Mouse (Mus musculus) liver, adult 2 months (tissue): ENCODE data around the gene Uqcc2. TPM values are rescaled to one million over a fixed set of nuclear protein-coding genes. Genes with fewer than 3 reads are reported as not detected.

Experiments
- DNase-seq: peaks from one replicate; pipeline ENCODE4 v3.0.0-alpha.2; 2011; ENCODE audit warnings: low read depth, low spot score; ENCODE audit errors: extremely low read depth
- H3K27ac ChIP-seq: fragments of 200-500 bp; replicated peaks from 2 replicates; pipeline ENCODE4 v1.5.1; 2012; ENCODE audit warnings: low read depth, mild to moderate bottlenecking, control low read depth, inconsistent platforms, low read length; ENCODE audit not compliant: insufficient read depth
- H3K27me3 ChIP-seq: fragments of 200-500 bp; 2 replicates; pipeline ENCODE4 v1.6.1; 2012; ENCODE audit warnings: mild to moderate bottlenecking, moderate library complexity, low read length, inconsistent platforms; ENCODE audit not compliant: control insufficient read depth, insufficient read depth
- H3K36me3 ChIP-seq: fragments of 200-500 bp; 2 replicates; pipeline ENCODE4 v1.6.1; 2012; ENCODE audit warnings: low read length, inconsistent platforms; ENCODE audit not compliant: control insufficient read depth, insufficient read depth
- H3K4me1 ChIP-seq: fragments of 200-500 bp; 2 replicates; pipeline ENCODE4 v1.6.1; 2011; ENCODE audit warnings: low read length; ENCODE audit not compliant: control insufficient read depth, insufficient read depth
- H3K4me3 ChIP-seq: fragments of 200-500 bp; 2 replicates; pipeline ENCODE4 v1.5.1; 2011; ENCODE audit warnings: low read depth, mild to moderate bottlenecking, control low read depth, low read length, moderate library complexity; ENCODE audit not compliant: insufficient read depth
- H3K79me2 ChIP-seq: fragments of 200-500 bp; 2 replicates; pipeline ENCODE4 v1.6.1; 2012; ENCODE audit warnings: inconsistent platforms, mild to moderate bottlenecking, low read length, moderate library complexity; ENCODE audit not compliant: control insufficient read depth, insufficient read depth
- H3K9ac ChIP-seq: fragments of 200-500 bp; 2 replicates; pipeline ENCODE4 v1.6.1; 2012; ENCODE audit warnings: low read depth, mild to moderate bottlenecking, control low read depth, inconsistent platforms, low read length
- CTCF ChIP-seq: fragments of 200-500 bp; IDR thresholded peaks from 2 replicates; pipeline ENCODE4 v1.5.1; 2011; ENCODE audit warnings: low read depth, low read length, control low read depth
- POLR2A ChIP-seq: fragments of 200-500 bp; IDR thresholded peaks from 2 replicates; pipeline ENCODE4 v1.6.1; 2011; ENCODE audit warnings: low read length, control low read depth; ENCODE audit not compliant: insufficient read depth; ENCODE audit errors: extremely low read depth
- WGBS: fragments of 180-500 bp; shearing (Covaris S2); methylation state at CpG from one replicate; pipeline ENCODE4 v1.1.7; 2018; 5-methylcytosine and 5-hydroxymethylcytosine counted together
- polyA plus RNA-seq: library from polyadenylated mRNA; depleted of rRNA; stranded (reverse); fragments of >200 nt; gene quantifications from 2 replicates; pipeline ENCODE4 v1.2.3, GENCODE M21; 2012
- total RNA-seq: library from RNA; depleted of rRNA; stranded (reverse); fragments of >200 nt; gene quantifications from 2 replicates; pipeline ENCODE4 v1.2.3, GENCODE M21; 2014

Uqcc2 gene
- total and polyA plus RNA-seq, 2 experiments = 78.9 to 135 TPM

- no peaks in the 10 kb centered on the region for H3K36me3 ChIP-seq
- H3K27ac ChIP-seq = no peak overlapping the region
- no peaks in the 10 kb centered on the region for H3K79me2 ChIP-seq
- no peak overlapping the region for H3K4me3 ChIP-seq
- TF ChIP-seq POLR2A (no peak), CTCF (no peak)
- no peak for DNase-seq
- H3K4me1 ChIP-seq = no peaks in the 10 kb centered on the region
- no peak overlapping the region for H3K9ac ChIP-seq
- 75% methylated on average over 9 of the region's 9 CpGs for WGBS
- H3K27me3 ChIP-seq = no peaks in the 10 kb centered on the region
Measured at GRCm38 (mm10) chr17:27140262-27140661, 6.5 kb upstream of the Uqcc2 start.

- TF ChIP-seq CTCF = no peak
- no peak for TF ChIP-seq POLR2A
- WGBS = 73% methylated on average over 7 of the region's 7 CpGs
Measured at GRCm38 (mm10) chr17:27139304-27139703, 5.6 kb upstream of the Uqcc2 start.

GRCm38 (mm10) chr17:27138396-27138795 is 4.7 kb upstream of the Uqcc2 start:
- peaks cover 3% of the 10 kb centered on the region for H3K4me1 ChIP-seq
- TF ChIP-seq CTCF (no peak), POLR2A (no peak)
- H3K4me3 ChIP-seq = no peak overlapping the region
- H3K79me2 ChIP-seq = peaks cover 2% of the 10 kb centered on the region
- WGBS = 88% methylated on average over 9 of the region's 9 CpGs
- H3K27ac ChIP-seq = no peak overlapping the region
- H3K27me3 ChIP-seq = no peaks in the 10 kb centered on the region
- no peak for DNase-seq
- H3K36me3 ChIP-seq = no peaks in the 10 kb centered on the region
- no peak overlapping the region for H3K9ac ChIP-seq

More at GRCm38 (mm10) chr17:27139304-27139703, 5.6 kb upstream of the Uqcc2 start:
- no peak for DNase-seq
- Histone ChIP-seq H3K27ac (no peak overlapping the region), H3K36me3 (no peaks in the 10 kb centered on the region), H3K9ac (no peak overlapping the region), H3K4me3 (no peak overlapping the region), H3K79me2 (no peaks in the 10 kb centered on the region), H3K27me3 (no peaks in the 10 kb centered on the region), H3K4me1 (no peaks in the 10 kb centered on the region)

- Histone ChIP-seq H3K27me3 (no peaks in the 10 kb centered on the region), H3K9ac (no peak overlapping the region), H3K4me1 (peaks cover 6% of the 10 kb centered on the region), H3K4me3 (no peak overlapping the region), H3K79me2 (peaks cover 12% of the 10 kb centered on the region), H3K27ac (no peak overlapping the region), H3K36me3 (no peaks in the 10 kb centered on the region)
- TF ChIP-seq CTCF (no peak), POLR2A (no peak)
- no peak for DNase-seq
- 33% methylated on average over 3 of the region's 3 CpGs for WGBS
Measured at GRCm38 (mm10) chr17:27134715-27135114, 999 bp upstream of the Uqcc2 start.

GRCm38 (mm10) chr17:27134187-27134586 is 471 bp upstream of the Uqcc2 start:
- Histone ChIP-seq H3K36me3 (no peaks in the 10 kb centered on the region), H3K27ac (no peak overlapping the region), H3K79me2 (peaks cover 15% of the 10 kb centered on the region), H3K27me3 (no peaks in the 10 kb centered on the region), H3K4me1 (peaks cover 6% of the 10 kb centered on the region), H3K9ac (peak overlapping the region; percentile 23; the same call in 1 of the 2 replicates), H3K4me3 (peak overlapping the region; percentile 91)
- DNase-seq = no peak
- whole genome bisulfite sequencing = 22% methylated on average over 9 of the region's 9 CpGs
- no peak for TF ChIP-seq POLR2A
- no peak for TF ChIP-seq CTCF

- Histone ChIP-seq H3K27ac (no peak overlapping the region), H3K36me3 (no peaks in the 10 kb centered on the region), H3K4me3 (no peak overlapping the region), H3K79me2 (peaks cover 19% of the 10 kb centered on the region), H3K4me1 (peaks cover 6% of the 10 kb centered on the region), H3K9ac (no peak overlapping the region), H3K27me3 (no peaks in the 10 kb centered on the region)
- peak; percentile 26 for DNase-seq
- WGBS = 75% methylated on average over 10 of the region's 10 CpGs
- TF ChIP-seq POLR2A = no peak
- TF ChIP-seq CTCF = no peak
Measured at GRCm38 (mm10) chr17:27132238-27132637, 1.5 kb downstream of the Uqcc2 start.
